Mouse (Mus musculus) heart, postnatal 0 days (tissue): Measurements from ENCODE around the gene Numb.

Experiments
- CTCF ChIP-seq: IDR thresholded peaks from 2 replicates; pipeline ENCODE4 v1.5.1; 2016; ENCODE audit warnings: antibody characterized with exemption, control low read depth, low read depth
- EP300 ChIP-seq: IDR thresholded peaks from 2 replicates; pipeline ENCODE4 v1.6.1; 2016; ENCODE audit warnings: antibody characterized with exemption, low read depth

DNA sequence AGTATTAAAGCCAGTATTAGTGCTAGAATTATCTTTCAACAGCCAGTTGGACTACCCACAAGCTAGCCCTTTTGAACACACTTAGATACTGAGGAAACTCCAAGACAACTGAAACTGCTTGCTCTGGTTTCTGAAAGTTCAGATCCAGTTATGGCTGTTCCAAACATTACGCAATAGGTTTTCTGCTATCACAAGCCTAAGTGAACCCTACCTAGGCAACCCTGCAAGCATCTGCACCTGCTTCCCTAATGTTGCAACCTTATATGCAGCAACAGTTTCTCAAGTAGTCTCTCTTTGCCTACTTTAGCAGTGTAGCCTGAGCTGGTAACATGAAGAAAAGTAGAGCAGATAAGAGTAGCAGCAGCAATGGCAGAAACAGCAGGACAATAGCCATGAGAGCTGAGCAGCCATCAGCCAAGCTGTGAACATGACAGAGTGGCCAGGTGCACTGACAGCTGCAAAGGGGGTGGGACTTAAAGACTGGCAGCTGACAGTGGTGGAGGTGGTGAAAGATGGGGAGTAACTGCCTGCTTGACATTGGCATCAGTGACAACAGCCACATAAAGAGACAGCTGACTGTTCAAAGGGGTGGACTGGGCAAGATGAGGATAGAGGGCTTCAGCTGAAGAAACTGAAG lies 73.0 kb downstream of the Numb start:
- no peak for TF ChIP-seq CTCF
- no peak for TF ChIP-seq EP300
